In genomic region chr12:116978201-116978600, GRCm38 (mm10) we compare ENCODE assay signal across 12 mouse cellular contexts.
DNase-seq lines count a peak whose midpoint lies in the region; ATAC-seq and TF ChIP-seq lines count a peak whose summit lies in the region.
"Had no signal": no experiment of that assay in that cellular context is flagged by ENCODE, and none has a peak within 500 bp of the region (broad histone marks: within the 10 kb centered on the region; RNA-seq: fewer than 3 reads in every experiment).

No protein-coding gene starts in this region.

- no peak overlapping the region for H3K9ac ChIP-seq in liver, postnatal 0 days (replicated peaks)
- no peak overlapping the region for H3K9ac ChIP-seq in liver, embryonic 12.5 days
- no peak overlapping the region for H3K9ac ChIP-seq in MEL (ENCODE audit: control insufficient read depth, low read depth, low read length, poor library complexity, severe bottlenecking)
- H3K9ac ChIP-seq in hindbrain, embryonic 14.5 days = no peak overlapping the region
- H3K9ac ChIP-seq: limb, embryonic 12.5 days; midbrain, embryonic 12.5 days had no signal

- TF ChIP-seq CTCF in gastrocnemius, adult 2 months (IDR thresholded peaks at IDR 0.05) = peak; percentile 17; the same call in 1 of the 2 replicates
- TF ChIP-seq CTCF in liver, postnatal 0 days (IDR thresholded peaks at IDR 0.05; ENCODE audit: low read depth) = peak; percentile 35; the same call in 1 of the 2 replicates
- peak in 2 of 3 experiments; percentile 7 to 17; a peak in 1 of 6 replicates for TF ChIP-seq CTCF in MEL (IDR thresholded peaks at IDR 0.05 in 2 of 3, conservative IDR thresholded peaks at IDR 0.05 in 1 of 3; ENCODE audit: control insufficient read depth in 1 of 3, insufficient read depth in 1 of 3, low read depth in 2 of 3, low read length in 3 of 3, poor library complexity in 1 of 3, severe bottlenecking in 1 of 3)
- TF ChIP-seq CTCF in cortical plate, adult 2 months (IDR thresholded peaks at IDR 0.05; ENCODE audit: extremely low read depth, insufficient read depth, low read length) = peak; percentile 47

- no peak for DNase-seq in gastrocnemius, adult 2 months
- DNase-seq in gastrocnemius, postnatal 14 days = no peak
- no peak for DNase-seq in liver, postnatal 0 days
- no peak for DNase-seq in MEL (ENCODE audit: low read depth, low spot score)
- DNase-seq in hindbrain, embryonic 14.5 days (ENCODE audit: low spot score) = no peak
- no peak for DNase-seq in urinary bladder, postnatal 10 days (ENCODE audit: low spot score)
- DNase-seq: cerebellum, adult 18-20 months; heart, postnatal 14 days had no signal

- no peak overlapping the region for H3K27ac ChIP-seq in gastrocnemius, adult 2 months
- H3K27ac ChIP-seq in liver, postnatal 0 days (ENCODE audit: low read depth) = no peak overlapping the region
- no peak overlapping the region for H3K27ac ChIP-seq in liver, embryonic 12.5 days
- H3K27ac ChIP-seq in MEL (ENCODE audit: control insufficient read depth, low read depth, low read length) = no peak overlapping the region
- no peak overlapping the region for H3K27ac ChIP-seq in cortical plate, adult 2 months (ENCODE audit: insufficient read depth, low read length)
- H3K27ac ChIP-seq in hindbrain, embryonic 14.5 days = no peak overlapping the region
- H3K27ac ChIP-seq: limb, embryonic 12.5 days; midbrain, embryonic 12.5 days had no signal

- no peak for TF ChIP-seq RAD21 in MEL (IDR thresholded peaks at IDR 0.05; ENCODE audit: low read depth, low read length)

- WGBS in liver, postnatal 0 days (ENCODE audit: insufficient replicate concordance) = 73% methylated on average over 6 of the region's 6 CpGs
- WGBS in liver, embryonic 12.5 days (ENCODE audit: insufficient replicate concordance) = 71% methylated on average over 6 of the region's 6 CpGs
- 89% methylated on average over 6 of the region's 6 CpGs for WGBS in hindbrain, embryonic 14.5 days

- intact Hi-C loops in gastrocnemius, adult 2 months (cut with DNase I) = loop anchor here (2.0 kb wide), 1 partner anchor 55 kb away; no protein-coding TSS in a partner anchor
- intact Hi-C loops in gastrocnemius, postnatal 14 days (cut with DNase I; ENCODE audit: low total_unique reads) = no loop called here

- no peak for TF ChIP-seq EP300 in liver, postnatal 0 days (IDR thresholded peaks at IDR 0.05; ENCODE audit: low read depth)
- no peak for TF ChIP-seq EP300 in MEL (IDR thresholded peaks at IDR 0.05; ENCODE audit: low read depth in 1 of 2, low read length in 2 of 2)

- H3K9me3 ChIP-seq in liver, postnatal 0 days (ENCODE audit: low read length) = no peaks in the 10 kb centered on the region
- H3K9me3 ChIP-seq in liver, embryonic 12.5 days (replicated peaks) = no peaks in the 10 kb centered on the region
- H3K9me3 ChIP-seq in MEL (replicated peaks; ENCODE audit: insufficient read depth, low read length) = no peaks in the 10 kb centered on the region
- H3K9me3 ChIP-seq in hindbrain, embryonic 14.5 days (ENCODE audit: control insufficient read depth, low read length) = no peaks in the 10 kb centered on the region
- H3K9me3 ChIP-seq: limb, embryonic 12.5 days; midbrain, embryonic 12.5 days had no signal

- no peaks in the 10 kb centered on the region for H3K36me3 ChIP-seq in liver, postnatal 0 days (replicated peaks; ENCODE audit: insufficient read depth, low read length)
- no peaks in the 10 kb centered on the region for H3K36me3 ChIP-seq in liver, embryonic 12.5 days
- no peaks in the 10 kb centered on the region for H3K36me3 ChIP-seq in MEL (ENCODE audit: control insufficient read depth in 1 of 2, insufficient read depth in 2 of 2, low read length in 2 of 2)
- H3K36me3 ChIP-seq in hindbrain, embryonic 14.5 days (replicated peaks; ENCODE audit: control insufficient read depth, insufficient read depth) = no peaks in the 10 kb centered on the region
- H3K36me3 ChIP-seq: limb, embryonic 12.5 days; midbrain, embryonic 12.5 days had no signal

- no peak for TF ChIP-seq POLR2A in MEL (IDR thresholded peaks at IDR 0.05; ENCODE audit: control insufficient read depth in 1 of 2, insufficient read depth in 1 of 2, low read depth in 1 of 2, low read length in 2 of 2, poor library complexity in 1 of 2)
- TF ChIP-seq POLR2A in cortical plate, adult 2 months (IDR thresholded peaks at IDR 0.05; ENCODE audit: extremely low read depth, insufficient read depth, low read length) = no peak

- no peak overlapping the region for H3K4me3 ChIP-seq in gastrocnemius, adult 2 months
- H3K4me3 ChIP-seq in liver, postnatal 0 days (ENCODE audit: low read depth, low read length) = no peak overlapping the region
- H3K4me3 ChIP-seq in liver, embryonic 12.5 days = no peak overlapping the region
- H3K4me3 ChIP-seq in MEL (ENCODE audit: control insufficient read depth in 1 of 2, insufficient read depth in 1 of 2, low read depth in 2 of 2, low read length in 2 of 2) = no peak overlapping the region
- H3K4me3 ChIP-seq in cortical plate, adult 2 months (ENCODE audit: insufficient read depth, low read length) = no peak overlapping the region
- no peak overlapping the region for H3K4me3 ChIP-seq in hindbrain, embryonic 14.5 days (replicated peaks; ENCODE audit: low read length)
- H3K4me3 ChIP-seq: limb, embryonic 12.5 days; midbrain, embryonic 12.5 days had no signal

- no peak for ATAC-seq in liver, postnatal 0 days
- no peak for ATAC-seq in liver, embryonic 12.5 days
- no peak for ATAC-seq in hindbrain, embryonic 14.5 days (ENCODE audit: low FRiP score)

- H3K4me1 ChIP-seq in liver, postnatal 0 days (ENCODE audit: insufficient read depth) = no peaks in the 10 kb centered on the region
- H3K4me1 ChIP-seq in liver, embryonic 12.5 days = no peaks in the 10 kb centered on the region
- no peaks in the 10 kb centered on the region for H3K4me1 ChIP-seq in MEL (ENCODE audit: control insufficient read depth in 1 of 2, insufficient read depth in 2 of 2, low read length in 2 of 2)
- no peaks in the 10 kb centered on the region for H3K4me1 ChIP-seq in cortical plate, adult 2 months (ENCODE audit: control insufficient read depth, insufficient read depth, low read length)
- no peaks in the 10 kb centered on the region for H3K4me1 ChIP-seq in hindbrain, embryonic 14.5 days (replicated peaks; ENCODE audit: control insufficient read depth, insufficient read depth, low read length)
- H3K4me1 ChIP-seq: midbrain, embryonic 12.5 days had no signal

- H3K4me2 ChIP-seq in liver, postnatal 0 days (ENCODE audit: low read depth, low read length) = no peak overlapping the region
- no peak overlapping the region for H3K4me2 ChIP-seq in liver, embryonic 12.5 days
- no peak overlapping the region for H3K4me2 ChIP-seq in hindbrain, embryonic 14.5 days (replicated peaks)
- H3K4me2 ChIP-seq: limb, embryonic 12.5 days; midbrain, embryonic 12.5 days had no signal

- no peaks in the 10 kb centered on the region for H3K27me3 ChIP-seq in liver, postnatal 0 days (ENCODE audit: insufficient read depth, low read length)
- H3K27me3 ChIP-seq in liver, embryonic 12.5 days (replicated peaks) = no peaks in the 10 kb centered on the region
- H3K27me3 ChIP-seq in MEL (ENCODE audit: control insufficient read depth in 1 of 2, insufficient read depth in 2 of 2, low read length in 2 of 2) = no peaks in the 10 kb centered on the region
- no peaks in the 10 kb centered on the region for H3K27me3 ChIP-seq in hindbrain, embryonic 14.5 days (ENCODE audit: control insufficient read depth, insufficient read depth, low read length)
- H3K27me3 ChIP-seq: limb, embryonic 12.5 days had no signal

- H3K79me2 ChIP-seq in MEL (ENCODE audit: control insufficient read depth, insufficient read depth, low read length, poor library complexity) = no peaks in the 10 kb centered on the region

TF ChIP-seq in MEL, 35 proteins besides CTCF, POLR2A, EP300 and RAD21:
- TF ChIP-seq CHD1 (IDR thresholded peaks at IDR 0.05; ENCODE audit: low read depth, low read length) = no peak
- no peak for TF ChIP-seq GATA1 (IDR thresholded peaks at IDR 0.05; ENCODE audit: low read depth, low read length)
- no peak for TF ChIP-seq GABPA (IDR thresholded peaks at IDR 0.05; ENCODE audit: low read depth, low read length)
- TF ChIP-seq JUND (IDR thresholded peaks at IDR 0.05; ENCODE audit: low read depth, low read length) = no peak
TF ChIP-seq in MEL: peak in this region for 0.
